Mouse (Mus musculus) urinary bladder, postnatal 4 days (tissue): ENCODE measurements around the gene Pknox2.

Experiments used
- DNase-seq, 2 experiments: peaks; one replicate each; pipeline ENCODE4 v3.0.0; 2021 to 2022; ENCODE audit warnings: low spot score in 2 of 2

Gene Pknox2

GRCm38 (mm10) chr9:36882034-36882745, 265.0 kb downstream of the Pknox2 start:
- no peak for DNase-seq

DNA sequence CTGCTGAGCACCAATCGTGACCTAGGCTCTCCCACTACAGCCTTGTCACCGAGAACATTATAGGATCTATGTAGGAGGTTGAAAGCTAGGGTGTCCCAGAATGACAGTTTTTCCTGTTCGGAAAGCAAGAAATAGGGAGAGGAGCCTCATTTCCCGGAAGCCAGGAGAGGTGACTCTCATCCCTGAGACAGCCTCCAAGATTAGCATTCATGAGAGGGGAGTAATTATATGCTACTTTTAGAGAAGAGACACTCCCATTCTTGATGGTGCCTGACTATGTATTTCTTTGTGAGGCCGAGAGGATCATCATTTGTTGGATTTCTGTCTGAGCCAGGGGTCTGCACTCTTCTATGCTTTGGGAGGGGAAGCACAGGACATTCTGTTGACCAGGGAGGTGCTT, 265.6 kb downstream of the Pknox2 start:
- DNase-seq: no peak

DNA sequence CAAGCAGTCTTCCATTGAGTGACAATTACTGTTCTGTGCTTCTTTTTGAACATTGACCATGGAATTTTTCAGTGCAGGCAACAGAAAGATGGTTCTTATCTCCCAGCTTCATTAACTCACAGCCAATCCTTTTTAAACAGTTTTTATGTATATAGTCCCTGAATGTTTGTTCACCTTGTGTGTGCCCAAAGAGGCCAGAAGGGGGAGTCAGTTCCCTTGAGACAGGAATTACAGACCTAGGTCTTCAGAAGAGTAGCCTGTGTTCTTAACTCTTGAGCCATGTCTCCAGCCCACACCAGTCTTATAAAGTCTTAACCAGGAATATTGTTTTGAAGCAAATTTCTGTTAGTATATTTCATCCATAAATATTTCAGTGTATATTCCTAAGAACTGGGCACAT, 270.4 kb downstream of the Pknox2 start:
- no peak for DNase-seq

- DNase-seq: no peak
Measured at GRCm38 (mm10) chr9:36876313-36876712, 270.9 kb downstream of the Pknox2 start.

DNA sequence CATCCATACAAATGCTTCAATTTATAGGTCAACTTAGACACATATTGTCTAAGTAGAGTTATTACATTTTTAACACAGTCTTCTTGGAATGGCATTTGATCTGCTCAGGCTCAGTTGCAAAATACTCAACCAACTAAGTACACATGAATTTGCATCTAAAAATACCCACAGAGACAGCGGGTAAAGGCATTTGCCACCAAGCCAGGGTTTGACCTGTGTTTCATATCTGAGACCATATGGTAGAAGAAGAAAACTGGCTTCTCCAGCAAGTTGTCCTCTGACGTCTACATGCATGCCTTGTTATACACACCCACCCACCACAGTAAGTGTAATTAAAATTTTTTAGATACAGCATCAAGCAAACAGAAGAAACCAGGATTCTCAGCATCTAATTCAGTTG, 273.4 kb downstream of the Pknox2 start:
- no peak for DNase-seq

DNA sequence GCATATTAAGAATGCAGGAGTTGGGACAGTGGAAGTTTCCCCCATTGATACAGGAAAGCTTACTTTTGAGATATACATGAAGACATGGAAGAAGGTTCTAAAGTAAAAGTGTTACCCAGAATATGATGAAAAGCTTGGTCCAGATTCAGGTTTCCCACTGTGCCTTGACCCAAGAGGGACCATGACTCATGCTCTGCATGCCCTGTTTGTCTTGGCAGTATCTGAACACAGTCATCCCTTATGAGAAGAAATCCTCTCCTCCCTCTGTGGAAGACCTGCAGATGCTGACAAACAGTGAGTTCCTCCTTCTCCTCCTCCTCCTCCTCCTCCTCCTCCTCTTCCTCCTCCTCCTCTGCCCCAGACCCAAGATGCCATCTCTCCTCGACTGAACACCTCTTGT, 276.9 kb downstream of the Pknox2 start:
- no peak for DNase-seq

GRCm38 (mm10) chr9:36868662-36869061, 278.5 kb downstream of the Pknox2 start:
- DNase-seq: no peak

GRCm38 (mm10) chr9:36864862-36865813, 282.1 kb downstream of the Pknox2 start:
- no peak for DNase-seq

- DNase-seq: no peak
Measured at GRCm38 (mm10) chr9:36863694-36864093, 283.5 kb downstream of the Pknox2 start.

DNA sequence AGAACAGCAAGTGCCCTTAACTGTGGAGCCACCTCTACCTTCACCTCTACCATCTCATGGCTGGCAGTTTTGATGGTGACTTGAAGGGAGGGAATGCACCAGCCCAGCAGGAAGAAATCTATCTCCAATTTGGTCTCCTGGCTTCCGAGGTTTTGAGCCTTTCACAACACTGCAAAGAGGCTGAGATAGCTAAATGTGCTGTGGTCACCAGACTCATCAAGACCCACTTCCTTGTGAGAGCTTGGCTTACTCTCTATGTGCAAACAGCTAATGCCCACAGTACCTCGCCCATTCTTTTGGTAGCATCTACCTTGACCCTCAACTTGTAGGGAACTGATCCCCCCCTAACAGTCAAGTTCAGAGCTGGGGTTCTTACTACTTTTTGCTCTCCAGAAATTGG, 284.6 kb downstream of the Pknox2 start:
- DNase-seq: no peak

- DNase-seq: no peak
Measured at GRCm38 (mm10) chr9:36858677-36859076, 288.5 kb downstream of the Pknox2 start.

GRCm38 (mm10) chr9:36857476-36858117, 289.6 kb downstream of the Pknox2 start:
- no peak for DNase-seq

DNA sequence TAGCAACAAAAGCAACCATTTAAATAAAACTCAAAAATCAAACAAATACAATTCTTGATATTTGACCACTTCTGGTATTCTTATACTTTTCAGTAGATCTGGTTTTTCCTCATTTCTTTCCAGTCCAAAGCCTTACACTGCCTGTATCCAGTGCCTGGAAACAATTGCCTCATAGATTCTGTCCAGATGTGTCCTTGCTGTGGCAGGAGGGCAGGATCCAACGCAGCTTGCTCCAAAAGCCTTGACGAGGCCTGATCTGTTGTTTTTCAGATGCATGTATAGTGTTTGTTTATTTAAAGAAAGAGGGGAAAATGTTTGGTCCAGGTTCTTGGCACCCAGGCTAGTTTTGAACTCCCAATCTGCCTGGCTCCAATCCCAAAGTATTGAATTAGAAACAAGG, 290.9 kb downstream of the Pknox2 start:
- DNase-seq: no peak

DNA sequence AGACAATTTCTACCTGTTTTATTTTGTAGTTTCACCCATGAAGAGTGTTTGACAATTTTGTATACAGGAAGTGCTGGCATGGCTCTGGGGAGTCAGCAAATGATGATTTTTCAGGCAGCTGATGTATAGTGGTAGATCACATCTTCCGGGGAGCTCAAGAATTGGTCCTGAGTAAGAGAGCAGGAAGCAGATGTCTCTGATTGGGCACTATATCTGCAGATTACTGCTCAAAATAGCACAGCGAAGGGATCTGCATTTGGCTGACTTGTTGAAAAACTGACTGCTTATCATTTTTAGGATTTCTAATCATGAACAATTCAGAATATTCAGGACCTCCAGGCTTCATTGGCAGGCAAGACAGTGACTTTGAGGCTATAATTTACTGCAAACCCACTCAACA, 295.0 kb downstream of the Pknox2 start:
- DNase-seq: no peak

- DNase-seq: no peak
Measured at GRCm38 (mm10) chr9:36850091-36850490, 297.1 kb downstream of the Pknox2 start.

DNA sequence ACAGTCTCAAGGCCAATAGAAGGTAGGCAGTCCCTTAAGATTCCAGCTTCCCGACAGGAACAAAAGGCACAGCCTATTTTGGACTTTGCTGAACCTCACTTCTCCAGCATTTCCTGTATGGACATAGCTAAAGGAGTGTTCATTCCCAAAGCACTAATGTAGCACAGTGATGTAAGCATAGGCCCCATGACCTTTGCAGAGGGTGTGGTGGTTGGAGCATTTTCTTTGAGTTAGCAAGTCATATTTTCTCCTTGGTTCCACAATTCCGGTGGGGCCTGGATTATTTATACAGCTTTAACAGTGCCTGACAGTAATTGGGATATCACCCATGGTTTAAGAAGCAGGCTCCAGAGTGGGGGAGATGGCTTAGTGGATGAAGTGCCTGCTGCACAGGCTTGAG, 298.5 kb downstream of the Pknox2 start:
- no peak for DNase-seq

DNA sequence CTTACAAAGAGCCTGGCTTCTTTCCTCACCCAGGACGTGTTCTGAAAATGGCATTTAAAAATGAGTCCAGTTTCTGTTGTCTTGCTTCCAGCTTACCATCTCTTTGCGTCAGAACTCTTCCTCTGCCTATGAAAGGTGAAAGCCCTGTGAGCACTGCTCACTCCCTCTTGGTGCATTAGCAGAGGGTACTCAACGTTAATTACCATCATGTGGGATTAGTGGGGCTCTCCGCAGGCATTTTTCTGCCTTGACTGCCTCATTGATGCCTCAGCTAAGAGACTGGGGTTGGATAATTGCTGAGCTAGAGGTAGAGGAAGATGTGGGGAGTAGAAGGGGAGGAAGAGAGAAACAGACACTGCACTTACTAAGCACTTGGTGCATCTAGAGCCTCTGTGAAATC, 300.9 kb downstream of the Pknox2 start:
- no peak for DNase-seq
